Mouse (Mus musculus) left cerebral cortex, postnatal 25 days (tissue): ENCODE data around the gene Vps25. TPM values are rescaled to one million over a fixed set of nuclear protein-coding genes. Genes with fewer than 3 reads are reported as not detected.

Experiments
- DNase-seq, 2 experiments: peaks; one replicate each; pipeline ENCODE4 v3.0.0; 2022; ENCODE audit warnings: low spot score in 2 of 2, mixed read lengths in 1 of 2
- intact Hi-C: fragments of 180-260 bp; cut with DNase I; formaldehyde crosslinking; loops from one replicate; pipeline ENCODE4 v1.15.1; 2025
- total RNA-seq, 2 experiments: library from RNA; stranded (reverse); gene quantifications; 2 replicates each; pipeline ENCODE4 v1.2.3; 2021

Vps25 gene
- total RNA-seq, 2 experiments from 2014 or later = 62.4 to 65.7 TPM

DNA sequence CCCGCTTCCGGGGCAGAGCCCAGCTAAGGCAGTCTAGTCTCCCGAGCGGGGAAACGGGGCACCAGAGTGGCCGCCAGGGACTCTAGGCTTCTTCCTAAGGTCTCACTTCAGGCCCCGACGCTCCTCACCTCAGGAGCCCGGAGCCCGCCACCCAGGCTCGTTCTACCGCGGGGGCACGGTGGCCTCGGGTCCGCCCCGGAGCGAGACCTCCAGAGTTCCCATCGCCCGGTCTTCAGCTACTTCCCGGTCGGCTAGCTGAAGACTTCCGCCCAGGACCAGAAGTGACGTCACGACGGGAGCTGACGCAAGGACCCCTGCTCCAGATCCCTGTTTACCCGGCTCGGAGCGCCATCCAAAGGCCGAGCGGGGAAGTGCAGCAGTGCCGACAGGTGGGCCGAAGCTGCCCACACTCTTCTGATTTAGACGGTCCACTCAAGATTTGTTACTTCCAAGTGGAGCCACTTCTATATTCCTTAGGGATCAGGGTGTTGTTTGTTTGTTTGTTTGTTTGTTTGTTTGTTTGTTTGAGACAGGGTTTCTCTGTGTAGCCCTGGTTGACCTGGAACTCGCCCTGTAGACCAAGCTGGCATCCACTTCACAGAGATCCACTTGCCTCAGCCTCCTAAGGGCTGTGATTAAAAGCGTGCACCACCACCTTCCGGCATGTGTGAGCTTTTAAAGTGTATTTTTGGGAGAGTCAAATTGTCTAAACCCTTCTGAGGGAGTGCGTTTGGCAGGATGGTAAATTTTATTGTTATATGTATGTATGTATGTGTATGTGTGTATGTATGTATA is 48.7 kb downstream of the Vps25 start, which contains the start of gene Becn1:
Gene Becn1, minus strand, starts transcription at position 283 of the 795 bp plus-strand sequence.
- intact Hi-C loops = loop anchor here (2.0 kb wide), 1 partner anchor 89 kb away; no protein-coding TSS in a partner anchor

DNA sequence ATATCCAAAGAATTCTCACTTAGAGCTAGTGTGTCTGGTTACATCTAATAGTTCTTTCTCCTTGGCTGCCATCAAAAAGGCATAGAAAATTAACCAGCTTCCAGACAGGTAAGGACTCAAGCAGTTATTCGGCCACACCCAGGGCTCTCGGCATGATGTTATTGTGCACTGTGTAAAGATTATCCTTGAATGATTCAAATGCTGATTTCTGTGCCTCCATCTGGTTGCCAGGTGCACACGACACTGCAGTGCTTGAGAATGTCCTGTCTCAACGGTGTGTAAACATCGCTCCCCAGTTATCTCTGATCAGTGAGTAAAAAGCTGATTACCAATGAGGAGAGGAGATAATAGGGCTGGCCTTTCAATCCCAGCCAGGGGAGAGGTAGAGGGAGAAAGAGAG is 54.2 kb downstream of the Vps25 start:
- intact Hi-C loops = no loop called here
- DNase-seq = no peak

More for the DNA sequence above, 48.7 kb downstream of the Vps25 start, which contains the start of gene Becn1:
- peak; percentile 97 for DNase-seq

Other genes with a start within 250 kb of the Vps25 start
- gene Atp6v0a1, start 244.3 kb upstream of the Vps25 start, total RNA-seq = 100 to 1,000 TPM; 465 to 475 TPM
- 1 to 10 TPM; 7.6 to 8.3 TPM for gene Naglu, start 183.7 kb upstream of the Vps25 start, total RNA-seq
- gene Hsd17b1, start 175.3 kb upstream of the Vps25 start, total RNA-seq = 1 to 10 TPM; 1.2 to 1.4 TPM
- gene Coasy, start 171.1 kb upstream of the Vps25 start, total RNA-seq = 10 to 100 TPM; 26.0 to 28.5 TPM
- gene Mlx, start 166.4 kb upstream of the Vps25 start, total RNA-seq = 10 to 100 TPM; 47.1 to 53.0 TPM
- 1 to 10 TPM; 3.6 to 3.9 TPM for gene Psmc3ip, start 158.3 kb upstream of the Vps25 start, total RNA-seq
- 10 to 100 TPM; 56.2 to 56.7 TPM for gene Retreg3, start 133.8 kb upstream of the Vps25 start, total RNA-seq
- 10 to 100 TPM; 44.9 to 46.6 TPM for gene Tubg1, start 133.8 kb upstream of the Vps25 start, total RNA-seq
- gene Tubg2, start 97.8 kb upstream of the Vps25 start, total RNA-seq = 10 to 100 TPM; 47.5 to 48.6 TPM
- 100 to 1,000 TPM; 153 to 170 TPM for gene Cntnap1, start 83.2 kb upstream of the Vps25 start, total RNA-seq
- 10 to 100 TPM in 1 of 2 experiments, 1 to 10 TPM in 1; 8.8 to 11.5 TPM for gene Plekhh3, start 82.4 kb upstream of the Vps25 start, total RNA-seq
- gene Ccr10, start 78.3 kb upstream of the Vps25 start, total RNA-seq = under 1 TPM; 0.18 to 0.28 TPM
- gene Ezh1, start 27.2 kb upstream of the Vps25 start, total RNA-seq = 10 to 100 TPM; 42.8 to 48.5 TPM
- gene Ramp2, start 7.7 kb upstream of the Vps25 start, total RNA-seq = 10 to 100 TPM; 39.9 to 44.5 TPM
- 1 to 10 TPM; 2.2 to 7.9 TPM for gene Wnk4, start 6.9 kb downstream of the Vps25 start, total RNA-seq
- gene Cntd1, start 25.3 kb downstream of the Vps25 start, total RNA-seq = under 1 TPM; 0.21 to 0.27 TPM
- gene Coa3, start 25.4 kb downstream of the Vps25 start, total RNA-seq = 10 to 100 TPM; 95.3 to 98.8 TPM
- gene Becn1, start 48.6 kb downstream of the Vps25 start, total RNA-seq = 100 to 1,000 TPM; 213 to 229 TPM
- gene Psme3, start 62.5 kb downstream of the Vps25 start, total RNA-seq = 100 to 1,000 TPM; 114 to 116 TPM
- gene Aoc2, start 71.4 kb downstream of the Vps25 start, total RNA-seq = 1 to 10 TPM; 4.8 to 7.4 TPM
- under 1 TPM; 0.69 to 0.73 TPM for gene Aoc3, start 76.9 kb downstream of the Vps25 start, total RNA-seq
- under 1 TPM in 1 of 2 experiments, not detected in 1; 0.14 TPM for gene G6pc, start 113.9 kb downstream of the Vps25 start, total RNA-seq
- gene Aarsd1, start 163.9 kb downstream of the Vps25 start, total RNA-seq = 10 to 100 TPM; 38.7 to 40.1 TPM
- gene Gm27029, start 171.1 kb downstream of the Vps25 start, total RNA-seq = 1 to 10 TPM; 5.9 to 6.6 TPM
- 10 to 100 TPM; 35.6 to 37.0 TPM for gene Rundc1, start 171.4 kb downstream of the Vps25 start, total RNA-seq
- 1 to 10 TPM; 4.0 to 6.0 TPM for gene Ptges3l, start 171.6 kb downstream of the Vps25 start, total RNA-seq
- gene Rpl27, start 188.6 kb downstream of the Vps25 start, total RNA-seq = 10 to 100 TPM; 32.5 to 37.0 TPM
- 1 to 10 TPM; 2.0 to 2.4 TPM for gene Ifi35, start 194.7 kb downstream of the Vps25 start, total RNA-seq
- gene Rnd2, start 211.3 kb downstream of the Vps25 start, total RNA-seq = 100 to 1,000 TPM; 149 to 175 TPM
- gene Vat1, start 212.5 kb downstream of the Vps25 start, total RNA-seq = 10 to 100 TPM; 36.7 to 39.9 TPM